Mouse (Mus musculus): ENCODE results near the gene Fyb. TPM values are rescaled to one million over a fixed set of nuclear protein-coding genes. Genes with fewer than 3 reads are reported as not detected.

Gene Fyb
- total RNA-seq, 2 experiments from 2014 or later: 9.0 to 9.9 TPM

GRCm38 (mm10) chr15:6710341-6710740 is 187.7 kb downstream of the Fyb start:
- intact Hi-C loops (cut with DNase I): no loop called here
- no peak for DNase-seq (ENCODE audit: low spot score in 2 of 2)

DNA sequence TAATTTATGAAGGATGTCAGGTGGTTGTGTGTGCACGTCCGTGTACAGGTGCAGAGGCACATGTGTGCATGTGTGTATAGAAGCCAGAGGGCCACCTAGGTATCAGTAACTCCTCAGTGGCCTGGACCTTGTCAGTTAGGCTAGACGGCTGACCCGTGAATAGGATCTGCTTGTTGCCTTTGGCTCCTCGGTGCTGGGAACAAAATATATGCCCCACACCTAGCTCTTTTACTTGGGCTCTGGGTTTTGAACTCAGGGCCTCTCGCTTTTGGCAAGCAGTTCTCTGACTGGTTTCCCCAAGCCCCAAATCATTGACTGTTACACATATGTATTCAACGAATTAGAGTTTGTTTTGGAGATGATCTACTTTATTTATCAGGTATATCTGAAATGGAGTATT is 188.6 kb downstream of the Fyb start:
- DNase-seq (ENCODE audit: low spot score in 2 of 2): no peak
- intact Hi-C loops (cut with DNase I): no loop called here

Other genes starting within 250 kb of the Fyb start
- gene Dab2, start 223.1 kb upstream of the Fyb start, total RNA-seq (2021): 10 to 100 TPM in 1 of 2 experiments, 1 to 10 TPM in 1; 9.4 to 15.3 TPM
- not detected for gene C9, start 77.5 kb upstream of the Fyb start, total RNA-seq (2021)
- 10 to 100 TPM; 38.6 to 48.4 TPM for gene Rictor, start 185.5 kb downstream of the Fyb start, total RNA-seq (2021)

All from left cerebral cortex, postnatal 36 days (tissue).